Mouse (Mus musculus): ENCODE results near the gene Ptprcap. TPM values are rescaled to one million over a fixed set of nuclear protein-coding genes. Genes with fewer than 3 reads are reported as not detected.

The Ptprcap gene
- polyA plus RNA-seq, 1 experiment from 2014 or later: 0.53 TPM

DNA sequence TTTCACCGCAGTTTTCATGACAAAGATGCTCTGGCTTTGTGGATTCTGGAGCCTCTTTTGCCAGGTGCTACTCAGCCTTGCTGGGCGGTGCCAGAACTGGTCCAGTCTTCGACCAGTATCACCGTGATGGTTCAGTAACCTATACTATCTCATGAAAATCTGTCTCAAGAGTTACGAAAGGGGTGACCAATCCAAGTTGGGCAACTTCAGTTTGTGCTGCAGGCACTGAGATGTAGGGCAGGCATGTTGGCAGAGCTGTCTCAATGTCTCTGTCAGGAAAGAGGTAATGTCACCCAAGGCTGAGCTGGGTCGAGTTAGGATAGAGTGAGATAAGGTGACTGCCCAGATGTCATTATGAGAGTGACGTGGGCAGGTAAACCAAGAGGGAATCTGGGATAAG, 27.0 kb downstream of the Ptprcap start:
- Histone ChIP-seq H3K36me3 (ENCODE audit: inconsistent target) (no peaks in the 10 kb centered on the region), H3K27ac (no peak overlapping the region), H3K4me3 (ENCODE audit: inconsistent target) (no peak overlapping the region), H3K79me2 (ENCODE audit: inconsistent target) (no peaks in the 10 kb centered on the region)
- 81% methylated on average over 7 of the region's 7 CpGs for WGBS (ENCODE audit: missing documents)

DNA sequence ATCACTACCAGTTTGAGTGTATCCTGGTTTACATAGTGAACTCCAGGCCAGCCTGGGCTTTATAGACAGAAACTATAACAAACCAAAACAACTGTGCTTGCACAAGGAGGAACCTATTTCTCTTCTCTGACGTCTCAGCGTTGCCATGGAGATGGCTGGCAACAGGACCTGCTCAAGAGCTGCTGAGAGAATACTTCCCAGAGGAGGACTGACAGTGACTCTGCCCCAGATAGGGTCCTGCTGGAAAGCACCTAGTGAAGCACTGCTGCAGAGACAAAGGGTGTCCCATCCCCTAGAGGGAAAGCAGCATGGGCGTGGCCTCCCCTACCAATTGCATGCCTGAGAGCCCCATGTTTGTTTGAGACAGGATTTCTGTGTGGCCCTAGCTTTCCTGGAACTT, 28.5 kb downstream of the Ptprcap start:
- WGBS (ENCODE audit: missing documents): 44% methylated on average over 3 of the region's 3 CpGs
- Histone ChIP-seq H3K36me3 (ENCODE audit: inconsistent target) (no peaks in the 10 kb centered on the region), H3K79me2 (ENCODE audit: inconsistent target) (no peaks in the 10 kb centered on the region), H3K27ac (no peak overlapping the region), H3K4me3 (ENCODE audit: inconsistent target) (no peak overlapping the region)

DNA sequence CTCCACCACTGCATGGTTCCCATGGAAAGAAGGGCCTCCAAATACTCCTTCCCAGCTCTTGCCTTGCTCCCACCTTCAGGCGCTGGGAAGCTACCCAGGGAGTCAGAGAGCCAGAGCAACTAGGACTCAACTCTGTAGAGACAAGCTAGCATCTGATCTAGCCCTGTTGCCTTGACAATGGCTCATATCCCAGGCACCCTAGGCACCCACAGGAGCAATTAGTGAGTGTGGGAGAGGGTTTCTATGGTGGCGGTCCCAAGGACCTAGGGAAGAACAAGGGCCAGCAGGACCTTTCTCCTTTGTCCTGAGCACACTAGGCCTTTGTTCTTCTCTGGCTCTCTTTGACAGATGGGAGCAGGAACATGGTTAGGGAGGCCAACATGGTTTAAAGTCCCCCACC, 30.3 kb downstream of the Ptprcap start:
- Histone ChIP-seq H3K4me3 (ENCODE audit: inconsistent target) (no peak overlapping the region), H3K79me2 (ENCODE audit: inconsistent target) (no peaks in the 10 kb centered on the region), H3K27ac (no peak overlapping the region), H3K36me3 (ENCODE audit: inconsistent target) (no peaks in the 10 kb centered on the region)
- 97% methylated on average over 2 of the region's 2 CpGs for WGBS (ENCODE audit: missing documents)

DNA sequence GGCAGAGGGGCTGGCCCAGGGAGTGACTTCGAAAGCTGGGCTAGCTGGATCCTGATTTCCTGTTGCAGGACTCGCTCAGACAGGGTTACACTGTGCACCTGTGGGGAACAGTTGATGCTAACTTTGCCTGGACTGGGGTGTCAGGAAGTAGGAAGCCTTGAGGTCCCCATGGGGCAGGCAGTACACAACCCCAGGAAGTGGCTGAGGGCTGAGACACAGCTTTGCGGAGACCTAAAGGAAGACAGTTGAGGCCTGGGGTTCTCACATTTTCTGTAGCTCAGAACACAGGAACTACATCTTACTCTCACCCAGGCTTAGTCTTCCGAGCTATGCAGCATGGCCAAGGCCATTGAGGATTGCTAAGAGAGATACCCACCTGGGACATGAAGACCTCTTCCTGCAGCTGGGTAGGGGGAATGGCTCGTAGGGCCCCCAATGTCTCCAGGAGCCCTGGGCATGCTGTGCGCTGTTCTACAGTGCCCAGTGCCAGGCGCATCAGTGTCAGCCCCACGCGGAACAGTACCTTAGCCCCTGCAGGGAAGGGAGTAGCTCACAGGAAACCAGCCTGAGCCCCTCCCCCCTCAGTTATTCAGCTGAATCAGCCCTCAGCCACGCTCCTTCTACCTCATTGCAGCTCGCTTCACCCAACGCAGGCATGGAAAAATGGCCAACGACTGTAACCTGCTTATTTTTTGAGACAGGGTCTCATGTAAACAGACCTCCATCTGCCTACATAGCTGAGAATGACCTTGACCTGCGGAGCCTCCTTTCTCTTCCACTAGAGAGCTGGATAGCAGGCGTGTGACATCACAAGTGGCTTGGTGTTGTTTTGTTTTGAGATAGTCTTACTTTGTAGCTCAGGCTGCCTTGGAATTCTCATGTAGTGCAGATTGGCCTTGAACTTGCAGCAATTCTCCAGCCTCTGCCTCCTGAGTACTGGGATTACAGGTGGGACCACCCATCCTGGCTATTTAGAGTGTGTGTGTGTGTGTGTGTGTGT, 31.9 kb downstream of the Ptprcap start:
- Histone ChIP-seq H3K4me3 (ENCODE audit: inconsistent target) (no peak overlapping the region), H3K27ac (no peak overlapping the region), H3K79me2 (ENCODE audit: inconsistent target) (no peaks in the 10 kb centered on the region), H3K36me3 (ENCODE audit: inconsistent target) (no peaks in the 10 kb centered on the region)
- 42% methylated on average over 15 of the region's 15 CpGs for WGBS (ENCODE audit: missing documents)

DNA sequence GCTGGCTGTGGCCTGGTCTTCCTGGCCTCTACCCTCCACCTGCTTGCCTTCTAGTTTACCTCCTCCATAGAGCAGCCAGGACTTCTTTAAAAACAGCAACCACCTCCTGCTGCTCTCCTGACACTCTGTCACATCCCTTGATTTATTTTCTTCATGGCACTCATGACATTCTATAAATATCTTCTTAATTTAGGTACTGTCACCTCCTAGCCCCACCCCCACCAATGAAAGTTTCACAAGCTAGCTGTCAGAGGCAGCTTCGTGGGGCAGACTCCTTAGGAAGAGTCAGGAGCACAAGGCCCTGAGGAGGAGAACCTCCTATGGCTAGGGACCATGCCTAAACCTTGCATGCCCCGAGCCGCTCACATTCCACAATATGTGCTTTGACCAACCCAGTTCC, 33.9 kb downstream of the Ptprcap start:
- Histone ChIP-seq H3K36me3 (ENCODE audit: inconsistent target) (no peaks in the 10 kb centered on the region), H3K79me2 (ENCODE audit: inconsistent target) (peaks cover 1% of the 10 kb centered on the region), H3K4me3 (ENCODE audit: inconsistent target) (no peak overlapping the region), H3K27ac (no peak overlapping the region)
- WGBS (ENCODE audit: missing documents): 68% methylated on average over 3 of the region's 3 CpGs

DNA sequence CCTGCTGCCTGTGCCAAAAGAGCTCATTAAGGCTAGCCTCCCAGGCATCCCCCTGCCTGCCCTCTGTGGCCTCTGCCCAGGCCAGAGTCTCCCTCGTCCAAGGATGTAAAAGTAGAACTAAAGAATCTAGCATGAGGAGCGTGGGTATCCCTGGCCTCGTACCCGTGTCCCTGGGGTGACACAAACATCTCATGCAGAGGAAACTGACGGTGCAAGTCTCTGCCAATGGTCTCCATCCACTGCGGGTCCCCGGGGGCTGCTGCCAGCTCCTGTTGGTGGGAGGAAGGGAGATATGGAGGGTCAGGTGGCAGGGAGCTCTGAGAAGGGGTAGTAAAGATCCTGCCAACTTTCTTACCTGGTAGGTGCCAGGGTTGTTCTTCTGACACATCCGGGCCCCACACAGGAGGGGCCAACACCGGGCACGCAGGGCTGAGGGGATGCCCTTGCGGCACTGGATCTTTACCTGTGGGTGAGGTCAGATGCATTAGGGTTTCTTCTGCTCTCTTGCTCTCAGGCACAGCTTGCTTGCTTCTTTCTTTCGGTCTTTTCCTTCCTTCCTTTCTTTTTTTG, 35.7 kb downstream of the Ptprcap start:
- no peak overlapping the region for H3K27ac ChIP-seq
- WGBS (ENCODE audit: missing documents): 59% methylated on average over 12 of the region's 12 CpGs
- H3K4me3 ChIP-seq (ENCODE audit: inconsistent target): no peak overlapping the region
- peaks cover 19% of the 10 kb centered on the region for H3K79me2 ChIP-seq (ENCODE audit: inconsistent target)
- H3K36me3 ChIP-seq (ENCODE audit: inconsistent target): peaks cover 10% of the 10 kb centered on the region

DNA sequence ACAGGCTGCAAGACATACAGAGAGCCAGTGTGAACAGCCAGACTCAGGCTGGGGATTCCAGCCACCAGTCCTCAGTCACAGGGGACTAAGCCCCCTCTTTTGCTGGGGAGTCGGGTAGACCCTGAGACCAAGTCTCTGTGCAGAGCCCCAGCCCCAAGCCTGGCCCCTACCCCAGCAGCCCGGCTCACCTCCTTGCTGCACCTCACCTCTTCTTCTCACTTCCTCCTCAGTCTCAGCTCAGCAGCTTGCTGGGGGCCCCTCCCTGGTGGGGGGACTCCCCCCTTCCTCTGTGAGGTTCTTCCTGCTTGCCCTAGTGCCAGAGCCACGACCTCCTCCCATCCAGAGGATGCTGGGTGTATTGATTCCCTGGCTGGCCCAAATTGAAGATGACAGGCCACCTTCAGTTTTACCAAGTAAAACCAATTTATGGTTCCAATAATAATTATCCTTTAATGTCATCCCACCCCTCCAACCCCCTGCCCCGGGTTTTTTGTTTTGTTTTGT, 37.5 kb downstream of the Ptprcap start, which contains the start of gene Tbc1d10c:
Gene Tbc1d10c, minus strand, starts transcription at position 454 of the 504 bp plus-strand sequence.
- 19% methylated on average over 4 of the region's 4 CpGs for WGBS (ENCODE audit: missing documents)
- Histone ChIP-seq H3K27ac (peak within 1 kb of the TSS; percentile 60), H3K4me3 (ENCODE audit: inconsistent target) (peak within 1 kb of the TSS; percentile 99; the same call in 1 of the 2 replicates), H3K36me3 (ENCODE audit: inconsistent target) (peaks cover 26% of the 10 kb centered on the region), H3K79me2 (ENCODE audit: inconsistent target) (peaks cover 32% of the 10 kb centered on the region)

DNA sequence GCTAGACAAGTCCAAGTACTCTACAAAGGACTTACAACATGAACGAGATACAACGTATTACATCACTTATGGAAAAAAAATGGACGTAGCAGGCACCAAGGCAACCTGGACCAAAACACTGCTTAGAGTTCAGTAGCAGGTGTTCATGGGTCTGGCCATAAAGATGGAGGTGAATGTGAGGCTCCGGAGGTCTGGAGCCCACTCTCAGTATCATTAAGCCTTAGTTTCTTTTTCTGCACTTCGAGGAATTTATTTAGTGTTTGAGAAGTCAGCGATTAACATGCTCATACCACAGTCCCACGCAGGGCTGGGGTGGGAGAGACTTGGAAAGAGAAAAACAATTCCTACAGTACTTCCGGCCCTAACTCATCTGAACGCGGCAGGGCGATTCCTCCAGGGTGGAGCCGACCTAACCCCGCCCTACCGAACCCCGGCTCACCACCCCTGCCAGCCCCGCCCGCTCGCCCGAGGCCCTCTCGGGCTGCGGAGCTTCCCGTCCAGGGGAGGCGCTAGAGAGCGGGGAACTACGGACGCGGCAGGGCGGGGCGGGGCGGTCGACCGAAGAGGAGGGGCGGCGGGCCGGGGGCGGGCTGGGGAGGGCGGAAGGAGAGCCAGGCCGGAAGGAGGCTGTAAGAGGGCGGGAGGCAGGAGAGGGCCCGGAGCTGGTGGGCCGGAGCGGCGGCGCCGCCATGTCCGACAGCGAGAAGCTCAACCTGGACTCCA, 38.3 kb downstream of the Ptprcap start, which contains the start of gene Ppp1ca:
Gene Ppp1ca, plus strand, starts transcription at position 538 of the 723 bp plus-strand sequence.
- Histone ChIP-seq H3K79me2 (ENCODE audit: inconsistent target) (peaks cover 36% of the 10 kb centered on the region), H3K4me3 (ENCODE audit: inconsistent target) (peak within 1 kb of the TSS; percentile 99), H3K27ac (peak within 1 kb of the TSS; percentile 76), H3K36me3 (ENCODE audit: inconsistent target) (peaks cover 33% of the 10 kb centered on the region)
- WGBS (ENCODE audit: missing documents): 2% methylated on average over 44 of the region's 47 CpGs

DNA sequence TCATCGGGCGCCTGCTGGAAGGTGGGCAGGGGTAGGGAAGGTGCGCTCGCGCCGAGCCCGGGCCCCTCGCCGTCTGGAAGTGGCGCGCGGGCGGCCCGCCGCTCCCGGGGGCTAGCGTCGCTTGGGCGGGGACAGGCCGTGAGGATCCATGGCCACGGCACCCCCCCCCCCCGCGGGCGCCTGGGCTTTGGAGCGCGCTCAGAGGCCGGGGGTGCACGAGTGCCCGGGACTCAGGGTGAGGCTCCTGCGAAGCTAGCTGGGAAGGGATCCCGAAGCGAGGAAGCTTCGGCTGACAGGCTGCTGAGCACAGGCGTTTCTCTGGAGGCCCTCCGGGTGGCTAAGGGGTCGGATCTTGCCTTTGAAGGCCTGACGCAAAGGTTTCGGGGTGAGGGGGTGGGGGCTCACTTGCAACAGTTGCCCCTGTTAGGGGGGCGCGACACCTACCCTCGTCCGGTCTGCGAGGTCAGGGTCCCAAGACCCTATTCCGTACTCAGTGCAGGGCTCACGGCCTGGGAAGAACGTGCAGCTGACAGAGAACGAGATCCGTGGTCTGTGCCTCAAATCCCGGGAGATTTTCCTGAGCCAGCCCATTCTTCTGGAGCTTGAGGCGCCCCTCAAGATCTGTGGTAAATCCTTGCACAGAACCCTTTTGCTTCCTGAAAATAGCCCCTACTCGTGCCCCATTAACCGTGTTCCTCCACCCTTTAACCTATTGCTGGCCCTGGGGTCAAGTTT, 39.0 kb downstream of the Ptprcap start:
- Histone ChIP-seq H3K27ac (peak overlapping the region; percentile 76), H3K4me3 (ENCODE audit: inconsistent target) (peak overlapping the region; percentile 99), H3K79me2 (ENCODE audit: inconsistent target) (peaks cover 39% of the 10 kb centered on the region), H3K36me3 (ENCODE audit: inconsistent target) (peaks cover 38% of the 10 kb centered on the region)
- under 1% methylated on average over 35 of the region's 52 CpGs for WGBS (ENCODE audit: missing documents)

DNA sequence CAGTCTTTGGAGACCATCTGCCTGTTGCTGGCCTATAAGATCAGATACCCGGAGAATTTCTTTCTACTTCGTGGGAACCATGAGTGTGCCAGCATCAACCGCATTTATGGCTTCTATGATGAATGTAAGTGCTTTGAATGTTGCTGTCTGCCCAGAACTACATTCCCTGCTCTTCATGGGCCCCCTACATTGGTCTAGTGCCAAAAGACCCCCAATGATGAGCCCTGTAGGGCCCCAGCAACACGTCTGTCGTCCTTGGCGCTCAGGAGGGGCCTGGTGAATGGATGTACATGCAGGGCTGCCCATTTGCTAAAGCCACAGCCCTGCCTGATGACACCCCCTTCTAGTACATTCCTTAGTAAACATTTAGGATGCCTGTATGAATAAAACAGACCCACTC, 39.7 kb downstream of the Ptprcap start:
- Histone ChIP-seq H3K4me3 (ENCODE audit: inconsistent target) (peak overlapping the region; percentile 99), H3K36me3 (ENCODE audit: inconsistent target) (peaks cover 45% of the 10 kb centered on the region), H3K79me2 (ENCODE audit: inconsistent target) (peaks cover 39% of the 10 kb centered on the region), H3K27ac (peak overlapping the region; percentile 76; the same call in 1 of the 2 replicates)
- WGBS (ENCODE audit: missing documents): 64% methylated on average over 6 of the region's 6 CpGs

DNA sequence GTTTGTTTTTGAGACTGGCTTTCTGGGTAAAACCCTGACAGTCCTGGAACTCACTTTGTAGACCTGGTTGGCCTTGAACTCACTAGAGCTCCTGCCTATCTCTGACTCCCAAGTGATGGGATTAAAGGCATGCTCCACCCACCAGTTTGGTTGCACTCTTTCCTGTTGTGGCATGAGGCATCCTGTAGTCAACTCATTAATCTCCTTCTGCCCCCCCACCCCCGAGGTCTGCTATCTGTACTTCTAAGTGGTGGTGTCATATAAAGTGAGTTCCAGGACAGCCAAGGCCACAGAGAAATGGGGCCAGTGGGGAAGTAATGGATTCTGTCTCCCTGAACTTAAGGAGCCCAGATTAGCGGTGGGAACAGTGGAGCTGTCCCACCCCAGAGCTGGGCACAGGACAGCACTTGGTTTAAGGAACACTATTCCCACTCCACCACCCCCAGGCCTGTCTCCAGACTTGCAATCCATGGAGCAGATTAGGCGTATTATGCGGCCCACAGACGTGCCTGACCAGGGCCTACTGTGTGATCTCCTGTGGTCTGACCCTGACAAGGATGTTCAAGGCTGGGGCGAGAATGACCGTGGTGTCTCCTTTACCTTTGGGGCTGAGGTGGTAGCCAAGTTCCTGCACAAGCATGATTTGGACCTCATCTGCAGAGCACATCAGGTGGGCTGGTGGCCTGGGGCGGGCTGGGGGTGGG, 40.8 kb downstream of the Ptprcap start:
- 84% methylated on average over 8 of the region's 8 CpGs for WGBS (ENCODE audit: missing documents)
- Histone ChIP-seq H3K27ac (no peak overlapping the region), H3K4me3 (ENCODE audit: inconsistent target) (no peak overlapping the region), H3K36me3 (ENCODE audit: inconsistent target) (peaks cover 47% of the 10 kb centered on the region), H3K79me2 (ENCODE audit: inconsistent target) (peaks cover 39% of the 10 kb centered on the region)

DNA sequence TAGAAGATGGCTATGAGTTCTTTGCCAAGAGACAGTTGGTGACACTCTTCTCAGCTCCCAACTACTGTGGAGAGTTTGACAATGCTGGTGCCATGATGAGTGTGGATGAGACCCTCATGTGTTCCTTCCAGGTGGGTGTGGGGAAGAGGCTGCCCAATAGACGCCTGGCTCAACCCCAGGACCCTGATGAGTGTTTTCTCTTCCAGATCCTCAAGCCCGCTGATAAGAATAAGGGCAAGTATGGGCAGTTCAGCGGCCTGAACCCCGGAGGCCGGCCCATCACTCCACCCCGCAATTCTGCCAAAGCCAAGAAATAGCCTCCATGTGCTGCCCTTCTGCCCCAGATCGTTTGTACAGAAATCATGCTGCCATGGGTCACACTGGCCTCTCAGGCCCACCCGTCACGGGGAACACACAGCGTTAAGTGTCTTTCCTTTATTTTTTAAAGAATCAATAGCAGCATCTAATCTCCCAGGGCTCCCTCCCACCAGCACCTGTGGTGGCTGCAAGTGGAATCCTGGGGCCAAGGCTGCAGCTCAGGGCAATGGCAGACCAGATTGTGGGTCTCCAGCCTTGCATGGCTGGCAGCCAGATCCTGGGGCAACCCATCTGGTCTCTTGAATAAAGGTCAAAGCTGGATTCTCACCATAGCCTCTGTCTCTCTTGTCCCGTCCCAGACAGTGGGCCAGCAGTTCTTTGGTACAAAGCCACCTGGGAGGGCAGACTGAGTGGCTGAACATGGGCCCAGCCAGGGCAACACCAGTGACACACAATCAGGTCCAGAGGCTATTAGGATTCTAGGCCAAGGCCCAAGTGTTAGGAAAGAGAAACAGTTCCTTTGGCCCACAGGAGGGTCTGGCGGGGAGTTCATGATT, 41.6 kb downstream of the Ptprcap start:
- H3K36me3 ChIP-seq (ENCODE audit: inconsistent target): peaks cover 47% of the 10 kb centered on the region
- peaks cover 47% of the 10 kb centered on the region for H3K79me2 ChIP-seq (ENCODE audit: inconsistent target)
- no peak overlapping the region for H3K4me3 ChIP-seq (ENCODE audit: inconsistent target)
- no peak overlapping the region for H3K27ac ChIP-seq
- 91% methylated on average over 12 of the region's 12 CpGs for WGBS (ENCODE audit: missing documents)

DNA sequence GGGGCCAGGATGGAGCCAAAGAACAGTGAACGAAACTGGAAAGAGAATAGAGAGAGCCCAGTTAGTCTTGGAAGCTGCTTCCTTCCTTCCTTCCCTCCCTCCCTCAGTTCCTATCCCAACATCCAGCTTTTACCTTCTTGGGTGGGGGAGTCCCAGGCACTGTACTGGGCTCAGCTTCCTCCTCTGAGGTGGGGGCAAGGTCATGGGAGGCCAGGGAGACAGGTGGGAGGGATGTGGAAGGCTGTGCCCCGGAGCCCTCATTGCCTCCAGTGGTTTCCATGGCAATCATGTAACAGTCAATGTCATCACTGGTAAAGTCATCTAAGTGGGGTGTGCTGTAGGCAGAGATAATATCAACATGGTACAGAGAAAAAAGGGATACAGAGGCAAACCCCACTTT, 42.6 kb downstream of the Ptprcap start:
- H3K36me3 ChIP-seq (ENCODE audit: inconsistent target): peaks cover 47% of the 10 kb centered on the region
- H3K4me3 ChIP-seq (ENCODE audit: inconsistent target): no peak overlapping the region
- 74% methylated on average over 2 of the region's 2 CpGs for WGBS (ENCODE audit: missing documents)
- no peak overlapping the region for H3K27ac ChIP-seq
- H3K79me2 ChIP-seq (ENCODE audit: inconsistent target): peaks cover 57% of the 10 kb centered on the region

All from macrophage (primary cell).